Mouse (Mus musculus) brain, embryonic 14.5 days (tissue): ENCODE measurements around the gene Selenos.

Experiments
- CTCF ChIP-seq: fragments of 200-500 bp; IDR thresholded peaks from 2 replicates; pipeline ENCODE4 v1.5.1; 2012; ENCODE audit warnings: inconsistent platforms, mild to moderate bottlenecking, moderate library complexity, borderline replicate concordance; ENCODE audit not compliant: insufficient read depth, insufficient read length; ENCODE audit errors: extremely low read depth
- POLR2A ChIP-seq: fragments of 200-500 bp; IDR thresholded peaks from 2 replicates; pipeline ENCODE4 v1.6.1; 2012; ENCODE audit warnings: mild to moderate bottlenecking, inconsistent platforms, borderline replicate concordance; ENCODE audit not compliant: poor library complexity, insufficient read depth, insufficient read length, severe bottlenecking; ENCODE audit errors: extremely low read depth

GRCm38 (mm10) chr7:66107930-66108329 is 28.5 kb downstream of the Selenos start:
- TF ChIP-seq CTCF = peak; percentile 49; the same call in 1 of the 2 replicates
- no peak for TF ChIP-seq POLR2A
